Mouse (Mus musculus) MEL (cell line): ENCODE results near the gene Ckmt2. TPM values are rescaled to one million over a fixed set of nuclear protein-coding genes. Genes with fewer than 3 reads are reported as not detected.

ENCODE experiments used
- DNase-seq: peaks from one replicate; pipeline ENCODE4 v3.0.0; 2011; ENCODE audit warnings: low read depth, low spot score
- H3K27ac ChIP-seq: 2 replicates; pipeline ENCODE4 v1.5.1; 2012; ENCODE audit warnings: low read depth, mild to moderate bottlenecking, control low read depth, low read length, moderate library complexity; ENCODE audit not compliant: control insufficient read depth
- H3K27me3 ChIP-seq, 2 experiments: fragments of 150-350 bp in 1 of 2; sonication (generic) in 1 of 2; 2 replicates each; pipeline ENCODE4 v1.6.1; 2012; ENCODE audit warnings: low read length in 2 of 2, mild to moderate bottlenecking in 2 of 2, improper control_type of control experiment in 1 of 2, moderate library complexity in 1 of 2; ENCODE audit not compliant: insufficient read depth in 2 of 2, control insufficient read depth in 1 of 2
- H3K36me3 ChIP-seq, 2 experiments: 2 replicates each; pipeline ENCODE4 v1.6.1; 2012 to 2014; ENCODE audit warnings: low read length in 2 of 2, improper control_type of control experiment in 1 of 2, inconsistent platforms in 1 of 2, mild to moderate bottlenecking in 1 of 2; ENCODE audit not compliant: insufficient read depth in 2 of 2, control insufficient read depth in 1 of 2
- H3K4me1 ChIP-seq, 2 experiments: fragments of 150-350 bp in 1 of 2; sonication (generic) in 1 of 2; 2 replicates each; pipeline ENCODE4 v1.6.1; 2012; ENCODE audit warnings: low read length in 2 of 2, improper control_type of control experiment in 1 of 2, mild to moderate bottlenecking in 1 of 2; ENCODE audit not compliant: insufficient read depth in 2 of 2, control insufficient read depth in 1 of 2
- H3K4me3 ChIP-seq, 2 experiments: fragments of 150-350 bp in 1 of 2; sonication (generic) in 1 of 2; 2 replicates each; pipeline ENCODE4 v1.5.1; 2012; ENCODE audit warnings: low read depth in 2 of 2, low read length in 2 of 2, mild to moderate bottlenecking in 2 of 2, moderate library complexity in 2 of 2, control low read depth in 1 of 2, improper control_type of control experiment in 1 of 2; ENCODE audit not compliant: control insufficient read depth in 1 of 2, insufficient read depth in 1 of 2
- H3K79me2 ChIP-seq: 2 replicates; pipeline ENCODE4 v1.6.1; 2012; ENCODE audit warnings: mild to moderate bottlenecking, low read length, moderate library complexity; ENCODE audit not compliant: control insufficient read depth, poor library complexity, insufficient read depth
- H3K9ac ChIP-seq: 2 replicates; pipeline ENCODE4 v1.6.1; 2012; ENCODE audit warnings: low read depth, mild to moderate bottlenecking, control low read depth, low read length, moderate library complexity; ENCODE audit not compliant: control insufficient read depth, poor library complexity, severe bottlenecking
- H3K9me3 ChIP-seq: fragments of 150-350 bp; sonication (generic); replicated peaks from 2 replicates; pipeline ENCODE4 v1.6.1; 2012; ENCODE audit warnings: mild to moderate bottlenecking, low read length, improper control_type of control experiment, moderate library complexity; ENCODE audit not compliant: insufficient read depth
- BHLHE40 ChIP-seq: IDR thresholded peaks from 2 replicates; pipeline ENCODE4 v1.6.1; 2012; ENCODE audit warnings: low read depth, mild to moderate bottlenecking, inconsistent platforms, low read length, improper control_type of control experiment, borderline replicate concordance
- CHD1 ChIP-seq: IDR thresholded peaks from 2 replicates; pipeline ENCODE4 v1.6.1; 2012; ENCODE audit warnings: low read depth, mild to moderate bottlenecking, inconsistent platforms, low read length, improper control_type of control experiment
- CHD2 ChIP-seq: IDR thresholded peaks from 2 replicates; pipeline ENCODE4 v1.6.1; 2011; ENCODE audit warnings: low read length, improper control_type of control experiment
- E2F4 ChIP-seq: IDR thresholded peaks from 2 replicates; pipeline ENCODE4 v1.6.1; 2011; ENCODE audit warnings: low read depth, low read length, improper control_type of control experiment, borderline replicate concordance
- ELF1 ChIP-seq: IDR thresholded peaks from 2 replicates; pipeline ENCODE4 v1.6.1; 2014; ENCODE audit warnings: low read depth, mild to moderate bottlenecking, inconsistent platforms, low read length, improper control_type of control experiment, moderate library complexity
- EP300 ChIP-seq, 2 experiments: IDR thresholded peaks; 2 replicates each; pipeline ENCODE4 v1.6.1; 2011; ENCODE audit warnings: improper control_type of control experiment in 2 of 2, low read length in 2 of 2, low read depth in 1 of 2, mild to moderate bottlenecking in 1 of 2
- ETS1 ChIP-seq: IDR thresholded peaks from 2 replicates; pipeline ENCODE4 v1.6.1; 2012; ENCODE audit warnings: low read depth, mild to moderate bottlenecking, inconsistent platforms, low read length, improper control_type of control experiment, moderate library complexity
- GABPA ChIP-seq: IDR thresholded peaks from 2 replicates; pipeline ENCODE4 v1.6.1; 2012; ENCODE audit warnings: low read depth, mild to moderate bottlenecking, inconsistent platforms, low read length, improper control_type of control experiment, moderate library complexity
- HCFC1 ChIP-seq: IDR thresholded peaks from 2 replicates; pipeline ENCODE4 v1.6.1; 2012; ENCODE audit warnings: low read depth, mild to moderate bottlenecking, inconsistent platforms, low read length, improper control_type of control experiment, moderate library complexity
- MAZ ChIP-seq: IDR thresholded peaks from 2 replicates; pipeline ENCODE4 v1.6.1; 2012; ENCODE audit warnings: low read depth, mild to moderate bottlenecking, inconsistent platforms, low read length, improper control_type of control experiment
- MXI1 ChIP-seq: IDR thresholded peaks from 2 replicates; pipeline ENCODE4 v1.6.1; 2011; ENCODE audit warnings: mild to moderate bottlenecking, low read depth, low read length, improper control_type of control experiment
- MYB ChIP-seq: IDR thresholded peaks from 2 replicates; pipeline ENCODE4 v1.6.1; 2011; ENCODE audit warnings: mild to moderate bottlenecking, low read depth, low read length, improper control_type of control experiment
- NELFE ChIP-seq: IDR thresholded peaks from 2 replicates; pipeline ENCODE4 v1.6.1; 2011; ENCODE audit warnings: low read depth, low read length, improper control_type of control experiment
- POLR2AphosphoS2 ChIP-seq: IDR thresholded peaks from 2 replicates; pipeline ENCODE4 v1.6.1; 2011; ENCODE audit warnings: low read length, improper control_type of control experiment
- POLR2AphosphoS5 ChIP-seq: IDR thresholded peaks from 2 replicates; pipeline ENCODE4 v1.6.1; 2012; ENCODE audit warnings: low read depth, borderline replicate concordance, mild to moderate bottlenecking, inconsistent platforms, low read length, moderate library complexity, mixed read lengths
- RCOR1 ChIP-seq: IDR thresholded peaks from 2 replicates; pipeline ENCODE4 v1.6.1; 2012; ENCODE audit warnings: low read depth, mild to moderate bottlenecking, inconsistent platforms, low read length, improper control_type of control experiment
- SMC3 ChIP-seq: IDR thresholded peaks from 2 replicates; pipeline ENCODE4 v1.6.1; 2011; ENCODE audit warnings: low read depth, low read length, improper control_type of control experiment
- TAL1 ChIP-seq: IDR thresholded peaks from 2 replicates; pipeline ENCODE4 v1.6.1; 2012; ENCODE audit warnings: mild to moderate bottlenecking, inconsistent platforms, low read length, moderate library complexity, mixed read lengths
- TBP ChIP-seq: IDR thresholded peaks from 2 replicates; pipeline ENCODE4 v1.8.0; 2011; ENCODE audit warnings: low read depth, low read length, improper control_type of control experiment
- UBTF ChIP-seq: IDR thresholded peaks from 2 replicates; pipeline ENCODE4 v1.6.1; 2012; ENCODE audit warnings: low read depth, mild to moderate bottlenecking, inconsistent platforms, low read length, improper control_type of control experiment, moderate library complexity, borderline replicate concordance; ENCODE audit not compliant: insufficient read depth
- USF2 ChIP-seq, 2 experiments: IDR thresholded peaks; 2 replicates each; pipeline ENCODE4 v1.6.1; 2011 to 2012; ENCODE audit warnings: improper control_type of control experiment in 2 of 2, low read length in 2 of 2, borderline replicate concordance in 1 of 2, inconsistent platforms in 1 of 2, low read depth in 1 of 2, mild to moderate bottlenecking in 1 of 2; ENCODE audit not compliant: insufficient read depth in 1 of 2
- ZC3H11A ChIP-seq: IDR thresholded peaks from 2 replicates; pipeline ENCODE4 v1.6.1; 2012; ENCODE audit warnings: low read depth, mild to moderate bottlenecking, inconsistent platforms, low read length, improper control_type of control experiment
- ZKSCAN1 ChIP-seq: IDR thresholded peaks from 2 replicates; pipeline ENCODE4 v1.6.1; 2012; ENCODE audit warnings: low read depth, mild to moderate bottlenecking, inconsistent platforms, low read length, improper control_type of control experiment, moderate library complexity
- ZMIZ1 ChIP-seq: IDR thresholded peaks from 2 replicates; pipeline ENCODE4 v1.6.1; 2012; ENCODE audit warnings: low read depth, mild to moderate bottlenecking, inconsistent platforms, low read length, improper control_type of control experiment, moderate library complexity
- ZNF384 ChIP-seq: IDR thresholded peaks from 2 replicates; pipeline ENCODE4 v1.6.1; 2012; ENCODE audit warnings: low read depth, mild to moderate bottlenecking, inconsistent platforms, low read length, improper control_type of control experiment
- polyA plus RNA-seq, 2 experiments: library from polyadenylated mRNA; stranded (reverse) in 1 of 2; unstranded in 1 of 2; fragments of >175 nt in 1 of 2; fragments of >200 nt in 1 of 2; gene quantifications; 2 replicates each; pipeline versions ENCODE4 v1.2.1 to v1.2.4; 2012; ENCODE audit warnings: low replicate concordance in 2 of 2, low read depth in 1 of 2; ENCODE audit not compliant: insufficient read length in 2 of 2, insufficient read depth in 1 of 2, missing spikeins in 1 of 2
- total RNA-seq: library from RNA; depleted of rRNA; stranded (reverse); fragments of 300-350 nt; gene quantifications from 2 replicates; pipeline ENCODE4 v1.2.3, GENCODE M21; 2012

Gene Ckmt2
- total and polyA plus RNA-seq, 3 experiments: not detected

GRCm38 (mm10) chr13:91827876-91828275, 48.8 kb downstream of the Ckmt2 start:
- Histone ChIP-seq H3K27ac (no peak overlapping the region), H3K4me1 (no peaks in the 10 kb centered on the region), H3K79me2 (no peaks in the 10 kb centered on the region), H3K27me3 (no peaks in the 10 kb centered on the region; a peak in 1 of 4 replicates), H3K9ac (no peak overlapping the region), H3K36me3 (no peaks in the 10 kb centered on the region), H3K4me3 (no peak overlapping the region), H3K9me3 (no peaks in the 10 kb centered on the region)
- no peak for TF ChIP-seq MYB
- TF ChIP-seq ZNF384: no peak
- no peak for TF ChIP-seq TAL1
- no peak for TF ChIP-seq MAZ
- TF ChIP-seq UBTF: no peak
- no peak for TF ChIP-seq NELFE
- TF ChIP-seq BHLHE40: no peak
- TF ChIP-seq CHD2: no peak
- no peak for TF ChIP-seq E2F4
- no peak for TF ChIP-seq RCOR1
- TF ChIP-seq POLR2AphosphoS2: no peak
- TF ChIP-seq POLR2AphosphoS5: no peak
- TF ChIP-seq CHD1: no peak
- TF ChIP-seq USF2 (IDR thresholded peaks at IDR 0.05; ENCODE audit: borderline replicate concordance in 1 of 2, insufficient read depth in 1 of 2, low read depth in 1 of 2, low read length in 2 of 2): no peak
- TF ChIP-seq ELF1: no peak
- TF ChIP-seq EP300 (IDR thresholded peaks at IDR 0.05; ENCODE audit: low read depth in 1 of 2, low read length in 2 of 2): no peak
- no peak for DNase-seq

- DNase-seq: no peak
- Histone ChIP-seq H3K27me3 (no peaks in the 10 kb centered on the region), H3K4me1 (no peaks in the 10 kb centered on the region), H3K9ac (no peak overlapping the region), H3K79me2 (no peaks in the 10 kb centered on the region), H3K4me3 (no peak overlapping the region), H3K36me3 (no peaks in the 10 kb centered on the region), H3K9me3 (no peaks in the 10 kb centered on the region), H3K27ac (no peak overlapping the region)
- TF ChIP-seq RCOR1: no peak
- no peak for TF ChIP-seq MAZ
- TF ChIP-seq POLR2AphosphoS2: no peak
- no peak for TF ChIP-seq GABPA
- TF ChIP-seq ZMIZ1: no peak
- no peak for TF ChIP-seq SMC3
- no peak for TF ChIP-seq E2F4
- no peak for TF ChIP-seq TBP
- TF ChIP-seq ZC3H11A: no peak
- TF ChIP-seq ETS1: no peak
- no peak for TF ChIP-seq ZNF384
- no peak for TF ChIP-seq MXI1
- no peak for TF ChIP-seq ELF1
- TF ChIP-seq HCFC1: no peak
- no peak for TF ChIP-seq CHD2
- TF ChIP-seq USF2 (IDR thresholded peaks at IDR 0.05; ENCODE audit: borderline replicate concordance in 1 of 2, insufficient read depth in 1 of 2, low read depth in 1 of 2, low read length in 2 of 2): no peak
- TF ChIP-seq ZKSCAN1: no peak
- TF ChIP-seq BHLHE40: no peak
- TF ChIP-seq CHD1: no peak
- no peak for TF ChIP-seq MYB
Measured at GRCm38 (mm10) chr13:91826066-91826465, 50.6 kb downstream of the Ckmt2 start.
